Mouse (Mus musculus): ENCODE data around the gene Tgfa.

The Tgfa gene

DNA sequence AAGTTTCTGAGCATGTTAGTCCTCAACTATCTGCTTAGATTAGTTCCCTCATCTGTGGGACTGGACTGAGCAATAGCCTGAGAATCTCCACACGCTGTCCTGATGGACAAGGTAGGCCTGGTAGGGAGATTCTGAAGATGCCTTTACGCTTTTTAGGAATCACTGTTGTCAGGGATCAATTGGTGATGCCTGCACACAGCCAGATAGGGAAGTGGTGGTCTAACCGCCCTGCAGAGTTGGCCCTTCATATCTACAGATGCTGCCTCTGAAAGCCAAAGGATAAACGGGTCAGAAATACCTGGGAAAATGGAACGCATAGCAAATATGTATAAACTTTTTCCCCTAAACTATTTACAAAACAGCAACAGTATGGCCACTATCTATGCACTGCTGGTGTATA, 37.3 kb downstream of the Tgfa start:
- DNase-seq (ENCODE audit: low read depth, low spot score): no peak

DNA sequence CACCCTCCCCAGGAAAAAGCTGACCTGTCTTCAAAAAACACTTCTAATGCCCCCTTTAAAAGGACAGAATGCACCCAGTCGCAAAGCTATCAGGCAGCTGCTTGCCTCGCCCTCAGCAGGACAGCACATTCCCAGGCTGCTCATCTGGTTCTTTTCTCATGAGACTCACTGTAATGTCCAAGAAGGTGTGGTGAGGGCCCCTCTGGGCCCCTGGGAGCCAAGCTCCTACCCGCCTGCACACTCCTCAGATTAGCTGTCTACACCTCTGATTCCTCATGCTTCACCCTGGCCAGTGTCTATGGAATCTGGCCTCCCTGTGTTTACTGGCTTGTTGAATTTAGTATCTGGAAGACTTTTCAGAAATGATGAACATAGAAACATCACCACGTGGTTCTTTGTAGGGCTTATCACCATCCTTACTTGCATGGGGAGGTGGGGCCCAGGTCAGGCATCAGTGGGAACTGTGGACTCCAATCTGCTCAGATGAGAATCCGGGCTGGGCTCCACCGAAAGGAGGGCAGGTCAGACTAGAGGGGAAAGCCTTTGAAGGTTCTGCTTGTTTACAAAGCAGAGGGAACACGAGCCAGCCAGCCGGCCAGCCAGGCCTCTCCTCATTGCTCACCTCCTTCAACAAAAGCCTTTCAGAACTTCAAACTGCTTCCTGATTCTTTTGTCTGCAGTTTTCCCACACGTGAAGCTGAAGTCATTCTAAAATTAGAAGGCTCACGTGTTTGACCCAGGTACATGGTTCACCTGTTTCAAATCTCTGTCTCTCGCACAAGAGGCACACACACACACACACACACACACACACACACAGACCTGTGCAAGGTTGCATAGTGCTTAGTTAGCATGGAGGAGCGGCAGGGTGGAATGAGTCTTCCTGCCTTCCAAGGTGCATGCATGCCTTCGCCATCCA, 38.7 kb downstream of the Tgfa start:
- no peak for DNase-seq (ENCODE audit: low read depth, low spot score)

DNA sequence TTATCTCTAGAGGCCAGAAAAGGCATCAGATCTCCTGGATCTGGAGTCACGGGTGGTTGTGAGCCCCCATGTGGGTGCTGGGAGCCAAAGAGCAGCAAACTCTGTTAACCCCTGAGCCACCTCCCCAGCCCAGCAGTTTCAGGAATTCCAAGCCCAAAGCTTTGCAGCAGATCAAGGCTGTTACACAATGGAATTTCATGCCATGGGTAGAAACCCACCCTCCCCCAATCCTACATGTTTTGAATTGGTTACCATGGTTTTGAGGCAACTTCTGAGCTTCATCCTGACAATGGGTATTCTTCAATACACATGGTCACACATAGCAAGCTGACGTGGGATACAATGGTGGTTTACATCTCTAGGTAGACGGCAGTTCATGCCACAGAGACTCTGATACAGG, 49.8 kb downstream of the Tgfa start:
- no peak for DNase-seq (ENCODE audit: low read depth, low spot score)

DNA sequence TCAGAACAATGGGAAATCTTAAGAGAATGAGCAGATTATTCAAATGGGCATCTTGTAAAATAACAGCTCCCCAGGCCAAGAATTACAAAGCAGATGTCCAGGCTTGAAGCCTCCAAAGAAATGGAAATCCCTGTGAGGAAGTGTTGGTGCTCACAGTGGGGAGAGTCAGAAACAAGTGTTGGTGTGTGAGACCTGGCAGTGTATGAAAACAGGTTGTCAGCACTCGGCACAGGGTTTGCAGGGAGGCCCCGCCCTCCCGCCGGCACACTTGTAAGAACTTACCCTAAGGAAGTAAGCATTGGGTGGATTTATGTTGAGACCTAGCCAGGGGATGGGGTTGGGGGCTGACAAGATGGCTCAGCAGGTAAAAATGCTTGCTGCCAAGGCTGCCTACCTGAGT, 50.9 kb downstream of the Tgfa start:
- no peak for DNase-seq (ENCODE audit: low read depth, low spot score)

DNA sequence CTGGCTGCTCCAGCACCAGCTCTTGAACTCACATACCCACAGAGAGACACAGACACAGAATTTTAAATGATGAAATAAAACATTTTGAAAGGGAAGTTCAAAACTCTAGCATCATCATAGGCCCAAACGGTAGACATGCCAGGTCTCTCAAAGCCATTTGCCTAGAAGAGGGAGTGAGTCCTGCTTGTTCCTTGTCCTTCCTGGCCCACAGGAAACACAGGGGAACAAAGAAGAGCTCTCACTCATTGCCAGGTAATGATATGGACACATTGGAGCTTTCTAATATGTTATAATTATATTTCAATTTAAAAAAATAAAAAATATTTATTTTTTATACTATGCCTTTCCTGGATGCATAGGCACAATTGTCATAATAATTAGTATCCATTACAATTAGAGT, 53.5 kb downstream of the Tgfa start:
- no peak for DNase-seq (ENCODE audit: low read depth, low spot score)

DNA sequence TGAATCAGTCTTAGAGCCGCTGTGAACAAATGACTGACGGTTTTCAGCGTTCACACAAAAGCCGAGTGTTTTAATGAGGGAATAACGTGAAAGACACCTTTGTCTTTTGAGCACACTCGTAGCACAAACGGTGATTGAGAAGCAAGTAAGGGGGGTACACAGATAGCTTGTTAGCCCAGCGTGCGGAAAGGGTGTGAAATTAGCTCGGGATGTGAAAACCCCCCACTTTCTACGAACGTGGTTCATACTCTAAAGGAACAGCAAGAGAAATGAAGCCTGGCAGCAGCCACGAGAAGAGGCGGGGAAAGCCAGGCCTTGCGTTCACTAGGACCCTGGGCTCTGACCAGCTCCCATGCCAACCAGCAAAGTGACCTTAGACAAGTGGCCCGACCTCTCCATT, 54.0 kb downstream of the Tgfa start:
- DNase-seq (ENCODE audit: low read depth, low spot score): peak; percentile 55

DNA sequence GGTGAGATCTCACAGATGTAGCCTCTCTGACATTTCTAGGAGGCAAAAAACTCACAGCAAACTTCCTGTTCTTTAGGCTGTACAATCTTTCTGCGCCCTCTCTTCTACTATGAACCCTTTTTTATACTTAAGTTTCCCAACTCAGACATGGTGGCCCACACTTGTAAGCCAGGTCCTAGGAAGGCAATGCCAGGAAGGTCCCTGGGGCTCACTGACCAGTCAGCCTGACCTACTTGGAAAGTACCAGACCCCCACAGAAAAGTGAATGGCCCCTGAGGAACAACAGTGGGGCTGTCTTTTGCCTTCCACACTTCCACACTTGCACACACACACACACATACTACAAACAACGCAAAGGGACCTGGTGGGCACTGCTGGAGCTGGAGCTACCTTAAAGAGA, 55.2 kb downstream of the Tgfa start:
- no peak for DNase-seq (ENCODE audit: low read depth, low spot score)

DNA sequence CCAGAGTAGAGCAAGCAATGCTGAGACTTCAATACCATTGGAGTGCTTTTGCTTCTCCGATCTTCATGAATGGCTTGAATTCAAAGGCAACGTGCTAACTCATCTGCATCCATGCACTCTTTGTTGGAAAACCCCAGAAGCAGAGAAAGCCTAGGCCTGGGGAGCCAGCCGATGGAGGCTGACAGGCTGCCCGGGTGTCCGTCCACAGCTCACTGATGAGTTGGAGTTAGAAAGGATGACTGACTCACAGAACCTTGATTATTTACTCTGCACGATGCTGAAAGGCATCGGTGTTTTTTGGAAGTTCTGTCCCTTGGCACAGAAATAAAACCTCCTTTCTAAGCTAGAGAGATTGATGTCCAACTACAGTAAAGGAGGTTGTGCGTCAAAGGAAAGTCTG, 55.8 kb downstream of the Tgfa start:
- DNase-seq (ENCODE audit: low read depth, low spot score): no peak

DNA sequence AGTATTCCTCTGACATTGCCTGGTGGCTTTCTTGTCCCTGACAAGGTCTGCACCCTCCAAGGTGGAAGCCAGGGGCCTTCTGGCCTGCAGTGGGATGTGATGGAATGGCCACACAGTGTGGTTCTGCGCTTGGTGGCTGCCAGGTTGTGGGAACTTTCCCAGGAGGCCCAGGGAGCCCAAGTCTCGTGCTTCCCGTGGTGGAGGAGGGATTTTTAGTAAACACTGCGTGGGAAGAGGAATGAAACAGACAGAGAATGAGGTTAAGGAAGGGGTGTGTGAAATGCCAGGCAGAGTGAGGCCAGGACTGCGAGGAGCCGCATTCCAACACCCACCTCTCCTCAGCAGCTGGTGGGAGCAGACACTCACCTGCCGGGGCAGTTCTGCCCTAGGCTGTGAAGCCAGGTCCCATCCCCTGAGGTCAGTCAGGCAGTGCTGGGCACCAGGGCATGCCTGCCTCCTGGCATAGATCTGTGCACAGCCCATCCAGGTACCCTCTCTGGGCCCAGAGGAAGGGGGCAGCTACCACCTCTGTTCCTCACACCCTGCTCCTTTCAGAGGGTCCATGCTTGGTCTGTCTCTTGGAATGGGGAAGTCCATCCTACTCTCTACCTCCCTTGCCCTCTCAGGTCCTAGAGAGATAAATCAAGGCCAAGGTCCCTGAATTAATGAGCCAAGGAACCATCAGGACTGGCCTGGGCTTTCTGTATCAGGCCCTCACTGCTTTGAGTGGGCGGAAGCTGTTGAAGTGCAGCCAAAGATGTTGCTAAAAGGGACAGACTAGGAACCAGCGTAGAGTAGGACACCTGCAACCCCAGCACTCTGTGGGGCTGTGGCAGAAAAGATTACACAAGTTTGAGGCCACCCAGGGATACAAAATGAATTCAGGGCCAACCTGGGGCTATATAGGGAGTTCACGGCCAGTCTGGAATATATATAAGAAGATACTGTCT, 57.4 kb downstream of the Tgfa start:
- no peak for DNase-seq (ENCODE audit: low read depth, low spot score)

DNA sequence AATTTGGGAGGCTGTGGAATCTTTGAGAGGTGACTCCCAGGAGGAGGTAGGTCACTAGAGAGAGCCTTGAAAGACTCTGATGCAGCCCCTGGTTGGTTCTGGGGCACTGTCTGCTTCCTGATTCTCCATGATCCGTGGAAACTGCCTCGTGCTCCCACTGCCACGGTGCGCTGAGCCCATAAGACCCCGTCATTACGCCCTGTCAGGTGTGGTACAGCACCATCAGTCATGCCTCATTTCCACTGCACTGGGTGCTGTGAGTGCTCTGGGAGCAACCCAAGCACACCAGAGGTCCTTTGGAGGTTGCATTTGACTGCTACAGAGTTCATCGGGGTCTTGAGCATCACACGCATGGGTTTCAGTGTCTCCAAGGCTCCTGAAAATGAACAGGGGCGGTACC, 60.9 kb downstream of the Tgfa start:
- DNase-seq (ENCODE audit: low read depth, low spot score): no peak

DNA sequence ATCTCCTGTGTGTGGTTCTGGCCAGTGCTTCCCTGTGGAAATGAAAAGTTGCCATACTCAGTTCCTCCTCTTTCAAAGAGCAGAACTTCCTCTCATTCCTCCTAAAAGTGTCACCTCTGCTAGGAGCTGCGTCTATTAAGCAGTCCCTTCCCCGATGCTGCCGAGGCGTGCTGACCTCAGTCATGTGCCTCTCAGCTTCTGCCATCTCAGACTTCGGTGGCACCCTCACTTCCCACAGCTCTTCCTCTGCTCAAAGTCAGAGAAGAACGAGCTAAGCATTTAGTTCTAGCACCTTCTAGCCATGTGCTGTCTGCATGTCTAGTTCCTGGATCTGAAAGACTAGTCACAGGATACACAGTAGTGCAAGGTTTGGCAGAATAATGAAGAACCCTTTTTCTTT, 64.2 kb downstream of the Tgfa start:
- no peak for DNase-seq (ENCODE audit: low read depth, low spot score)

DNA sequence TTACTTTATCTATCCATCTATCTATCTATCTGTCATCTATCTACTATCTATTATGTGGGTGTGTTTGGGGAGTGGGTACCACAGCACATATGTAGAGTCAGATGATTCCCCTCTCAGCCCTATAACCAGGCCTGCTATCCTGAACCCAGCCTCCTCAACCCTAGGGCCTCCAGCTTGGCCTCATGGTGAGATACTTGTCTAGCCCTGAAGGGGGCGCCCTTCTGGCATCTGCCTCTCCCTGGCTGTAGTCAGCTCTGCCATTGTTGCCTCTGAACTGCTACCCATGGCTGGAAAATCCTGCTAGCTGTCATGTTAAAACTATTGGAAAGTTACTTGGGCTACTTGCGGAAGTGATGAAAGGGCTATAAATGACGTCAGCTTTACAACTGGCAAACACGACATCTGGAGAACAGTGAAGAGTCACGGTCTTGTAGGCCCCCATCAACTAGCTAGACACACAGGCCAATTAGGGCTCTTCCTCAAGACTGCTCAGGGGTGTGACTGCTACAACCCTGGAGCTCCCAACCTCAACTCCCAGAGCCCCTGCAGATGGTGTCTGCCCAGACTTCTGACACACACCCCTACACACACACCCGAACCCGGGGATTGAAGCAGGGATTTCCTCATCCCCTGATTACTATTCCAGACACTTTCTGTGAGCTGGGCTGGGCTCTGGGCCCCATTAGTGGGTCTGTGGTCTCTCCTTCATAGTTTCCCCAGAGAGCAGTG, 65.5 kb downstream of the Tgfa start:
- no peak for DNase-seq (ENCODE audit: low read depth, low spot score)

DNA sequence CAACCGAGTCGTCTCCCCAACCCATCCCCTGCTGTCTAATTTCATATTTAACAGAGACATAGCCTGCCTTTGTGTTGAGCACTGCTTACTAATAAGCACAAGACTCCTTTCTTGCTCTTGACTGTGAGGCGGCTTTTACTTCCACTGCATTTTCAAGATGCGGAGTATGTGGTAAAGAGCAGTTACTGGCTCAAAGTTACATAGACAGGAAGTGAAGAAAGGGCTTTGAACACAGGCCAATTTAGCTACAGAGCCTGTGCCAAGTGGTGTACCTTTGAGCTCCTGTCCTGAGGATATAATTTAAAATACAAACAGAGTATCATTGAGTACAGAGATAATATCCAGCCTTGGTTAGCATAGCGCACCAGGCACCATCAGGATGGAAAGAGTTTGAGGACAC, 71.8 kb downstream of the Tgfa start:
- no peak for DNase-seq (ENCODE audit: low read depth, low spot score)

DNA sequence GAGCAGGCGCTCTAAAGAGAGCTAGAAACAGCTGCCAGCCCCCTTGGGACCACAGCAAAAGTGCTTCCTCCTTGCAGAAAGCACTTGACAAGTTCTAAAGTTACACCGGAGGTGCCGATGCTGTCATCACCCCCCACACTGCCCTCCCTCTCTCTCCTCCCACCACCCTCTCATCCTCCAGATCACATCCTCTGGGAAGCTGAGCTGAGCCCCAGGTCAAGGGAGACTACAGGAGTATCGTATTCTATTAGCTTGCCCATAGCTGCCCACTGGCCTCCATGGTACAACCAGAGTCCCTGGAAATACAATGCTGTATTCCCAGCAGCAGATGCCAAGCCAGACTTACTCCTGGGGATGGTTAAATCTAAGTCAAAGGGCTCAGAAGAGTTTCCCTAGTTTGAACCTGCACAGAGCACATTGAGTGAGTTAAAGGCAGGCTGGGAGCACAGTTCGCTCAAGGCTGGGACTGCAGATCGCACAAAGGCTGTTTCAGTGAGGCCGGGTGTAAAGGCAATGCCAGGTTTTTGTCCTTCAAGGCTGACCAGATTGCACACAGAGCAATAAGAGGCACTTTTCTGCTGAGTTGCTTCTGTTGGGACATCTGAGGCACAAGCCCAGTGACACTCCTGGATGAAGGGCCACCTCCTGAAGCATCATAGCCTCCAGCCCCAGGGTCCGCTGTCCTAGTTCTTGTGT, 75.5 kb downstream of the Tgfa start:
- DNase-seq (ENCODE audit: low read depth, low spot score): no peak

DNA sequence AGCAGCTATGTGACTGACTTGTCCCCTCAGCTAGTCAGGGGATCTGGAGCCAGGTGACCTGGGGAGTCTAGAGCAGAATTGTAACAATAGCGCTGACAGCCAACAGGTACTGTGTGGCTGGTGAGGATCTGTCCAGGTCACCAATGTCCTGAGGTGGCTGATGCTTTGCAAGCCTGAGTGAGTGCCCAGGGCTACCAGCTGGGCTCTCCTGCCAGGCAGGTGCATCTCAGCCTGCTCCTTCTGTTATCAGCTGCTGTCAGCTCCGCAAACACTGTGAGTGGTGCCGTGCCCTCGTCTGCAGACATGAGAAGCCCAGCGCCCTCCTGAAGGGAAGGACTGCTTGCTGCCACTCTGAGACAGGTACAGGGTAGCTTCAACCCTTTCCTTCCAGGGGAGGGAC, 76.1 kb downstream of the Tgfa start:
- DNase-seq (ENCODE audit: low read depth, low spot score): no peak

DNA sequence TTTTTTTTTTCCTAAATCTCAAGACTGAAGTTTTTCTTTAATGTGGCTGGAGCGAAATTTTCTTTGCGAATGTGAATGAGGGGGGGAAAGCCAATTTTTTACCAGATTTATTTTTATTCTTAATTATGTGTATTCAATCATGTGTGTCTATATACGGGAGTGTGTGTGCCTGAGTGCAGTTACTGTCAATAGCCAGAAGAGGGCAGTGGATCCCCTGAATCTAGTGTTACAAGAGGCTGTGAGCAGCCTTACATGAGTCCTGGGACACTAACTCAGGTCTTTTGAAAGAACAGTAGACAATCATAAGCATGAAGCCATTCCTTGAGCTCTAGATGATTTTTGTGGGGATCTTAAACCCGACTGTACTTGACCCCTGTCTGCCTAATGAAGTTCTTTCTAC, 80.7 kb downstream of the Tgfa start:
- no peak for DNase-seq (ENCODE audit: low read depth, low spot score)

DNA sequence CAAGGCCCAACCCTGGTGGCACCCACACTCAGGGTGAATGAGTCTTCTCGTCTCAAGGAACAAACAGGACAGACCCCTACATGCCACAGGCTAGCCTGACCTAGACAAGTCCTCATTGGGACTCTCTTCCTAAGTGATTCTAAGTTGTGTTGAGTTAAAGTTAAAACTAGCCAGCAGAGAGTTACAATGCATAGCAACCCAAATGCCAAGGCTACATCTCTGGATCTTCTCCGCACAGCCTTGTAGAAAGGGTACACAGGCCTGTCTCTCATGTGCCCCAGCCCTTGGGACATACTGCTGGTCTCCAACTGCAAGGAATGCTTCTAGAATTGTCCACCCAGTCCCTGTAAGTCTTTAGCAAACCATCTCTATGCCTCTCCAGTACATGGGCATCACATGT, 81.8 kb downstream of the Tgfa start:
- DNase-seq (ENCODE audit: low read depth, low spot score): no peak

DNA sequence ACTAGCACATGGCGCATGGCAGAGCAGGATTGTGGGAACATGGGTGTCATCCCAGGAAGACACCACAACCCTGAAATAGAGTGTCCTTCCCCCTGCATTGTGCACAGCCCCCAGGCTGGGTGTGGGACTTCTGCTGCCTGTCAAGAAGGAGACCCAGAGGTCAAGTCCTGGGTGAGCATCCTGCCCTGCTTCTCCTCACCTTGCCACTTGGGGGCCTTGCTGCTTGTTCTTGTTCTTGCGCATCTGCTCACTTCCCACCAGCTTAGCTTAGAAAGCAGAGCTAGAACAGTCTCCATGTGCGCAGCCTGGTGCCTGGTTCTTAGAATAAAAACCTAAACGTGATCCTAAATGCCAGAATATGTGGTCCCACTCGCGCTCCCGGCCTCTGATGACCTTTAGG, 82.6 kb downstream of the Tgfa start:
- no peak for DNase-seq (ENCODE audit: low read depth, low spot score)

DNA sequence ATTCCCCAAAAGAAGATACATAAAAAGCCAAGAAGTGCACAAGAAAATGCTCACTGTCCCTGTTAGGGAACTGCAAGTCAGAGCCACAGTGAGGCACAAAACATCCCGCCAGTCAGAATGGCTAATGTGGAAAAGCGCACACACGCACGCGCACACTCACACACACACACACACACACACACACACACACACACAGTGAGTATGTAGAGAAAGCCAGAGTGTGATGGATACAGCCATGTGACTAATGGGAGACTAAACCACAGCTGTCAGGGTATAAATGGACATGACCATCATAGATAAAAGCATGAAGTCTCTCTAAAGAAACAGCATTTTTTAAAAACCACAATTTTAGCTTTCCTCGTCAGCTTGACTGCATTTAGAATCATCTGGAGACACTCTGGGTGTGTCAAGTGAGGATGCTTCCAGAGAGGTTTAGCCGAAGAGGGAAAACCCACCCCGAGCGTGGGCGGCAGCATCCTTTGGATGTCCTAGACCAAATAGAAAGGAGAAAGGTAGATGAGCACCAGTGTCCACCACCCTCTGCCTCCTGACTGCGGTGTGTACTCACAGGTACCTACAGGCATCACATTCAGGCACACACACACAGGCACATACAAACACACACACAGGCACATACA, 86.7 kb downstream of the Tgfa start:
- no peak for DNase-seq (ENCODE audit: low read depth, low spot score)

DNA sequence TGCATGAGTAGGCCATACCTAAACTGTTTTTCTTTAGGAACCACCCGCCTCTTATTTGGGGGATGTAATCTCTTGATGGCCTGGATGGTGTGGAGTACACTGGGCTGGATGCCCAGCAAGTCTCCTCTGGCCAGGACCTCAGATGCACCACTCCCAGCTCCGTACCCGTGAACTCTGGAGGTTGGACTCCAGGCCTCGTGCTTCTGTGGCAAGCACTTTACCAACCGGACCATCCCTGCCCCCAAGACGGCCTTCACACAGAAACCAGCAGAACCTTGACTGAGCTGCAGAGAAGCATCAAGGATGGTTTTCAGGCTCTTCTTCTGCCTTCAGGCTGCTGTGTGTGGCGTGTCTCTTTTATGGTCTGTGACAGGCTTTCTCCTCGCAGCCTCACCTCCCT, 98.3 kb downstream of the Tgfa start:
- DNase-seq (ENCODE audit: low read depth, low spot score): no peak

DNA sequence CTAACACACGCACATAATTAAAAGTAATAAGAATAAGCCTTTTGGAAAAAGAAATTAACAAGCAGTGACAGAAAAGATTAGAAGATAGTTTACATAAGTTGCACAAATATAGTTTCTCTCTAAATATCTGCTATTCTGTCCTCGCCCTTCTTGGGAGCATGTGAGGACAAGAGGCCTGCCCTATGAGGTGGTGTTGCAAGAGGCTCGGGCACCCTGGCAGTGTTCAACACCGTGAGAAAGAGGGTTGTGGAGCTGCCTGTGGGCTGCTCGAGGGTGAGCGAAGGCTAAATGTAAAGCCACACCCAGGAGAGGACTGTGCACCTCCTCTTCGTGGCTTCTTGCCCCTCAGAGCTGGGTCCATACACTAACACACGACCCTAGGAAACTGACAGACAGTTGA, 100.4 kb downstream of the Tgfa start:
- no peak for DNase-seq (ENCODE audit: low read depth, low spot score)
